Mouse (Mus musculus): ENCODE measurements at regions not wholly inside any gene's neighbourhood (a gene's known extent, or its start where the extent isn't known, plus 50 kb on each side); places are given as distances from the start of the nearest gene placed in this dataset.

DNA sequence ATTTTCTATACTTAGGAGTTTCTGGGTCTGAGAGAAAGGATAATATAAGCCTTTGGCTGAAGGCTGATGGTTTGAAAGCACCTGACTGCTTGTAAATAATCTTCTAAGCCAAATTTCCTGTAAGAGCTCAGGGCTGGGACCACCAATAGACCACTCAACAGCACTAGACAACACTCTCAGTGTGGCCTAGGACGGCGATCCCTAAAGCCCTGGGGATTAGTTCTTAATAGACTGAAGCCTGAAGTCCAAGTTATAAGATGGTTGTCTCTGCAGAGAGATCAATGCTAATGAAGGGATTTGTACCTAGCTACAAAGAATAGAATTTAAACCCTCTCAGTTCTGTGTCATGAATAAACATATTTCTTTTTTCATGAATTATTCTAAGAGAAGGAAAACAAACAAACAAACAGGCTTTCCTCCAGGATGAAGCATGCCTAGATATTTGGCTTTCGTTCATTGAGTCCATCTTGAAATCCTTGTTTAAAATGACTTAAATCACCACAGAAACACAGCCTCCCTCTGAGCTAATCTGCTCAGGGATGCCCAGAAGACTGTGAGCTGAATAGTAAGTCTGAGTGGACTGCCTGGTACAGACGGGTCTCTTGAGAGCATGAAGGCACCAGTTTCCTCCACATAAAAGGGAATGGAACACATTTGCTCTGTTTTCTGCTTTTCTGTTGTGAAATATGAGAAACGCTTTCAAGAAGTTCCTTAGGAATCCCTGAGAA, 892.3 kb downstream of the Gsdmc2 start:
- Histone ChIP-seq H3K4me2 (no peak overlapping the region), H3K27ac (peak overlapping the region; percentile 76; the same call in 1 of the 2 replicates), H3K4me1 (no peaks in the 10 kb centered on the region), H3K4me3 (replicated peaks) (no peak overlapping the region), H3K9ac (no peak overlapping the region), H3K27me3 (replicated peaks) (no peaks in the 10 kb centered on the region), H3K9me3 (no peaks in the 10 kb centered on the region), H3K36me3 (no peaks in the 10 kb centered on the region)
- 52% methylated on average over 5 of the region's 5 CpGs for WGBS
- no peak for ATAC-seq (ENCODE audit: insufficient read depth, low FRiP score, low read depth)

DNA sequence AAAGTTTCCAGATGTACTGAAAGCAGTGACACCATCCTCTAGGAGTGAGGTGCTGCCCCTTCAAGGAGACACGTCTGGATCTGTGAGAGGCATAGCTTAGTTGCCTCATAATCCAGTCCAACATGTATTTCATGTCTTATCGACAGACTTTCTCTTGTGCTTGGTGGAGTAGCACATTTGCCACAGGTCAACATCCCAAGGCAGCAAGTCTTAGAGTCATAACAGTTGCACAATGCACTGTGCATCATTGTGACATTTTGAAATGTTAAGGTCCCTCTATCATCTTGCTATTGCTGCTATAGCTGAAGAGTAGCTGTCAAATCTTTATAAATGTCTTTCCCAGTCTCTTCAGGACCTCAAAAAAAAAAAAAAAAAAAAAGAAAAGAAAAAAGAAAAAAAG, 905.6 kb downstream of the Gsdmc2 start:
- 62% methylated on average over 2 of the region's 2 CpGs for WGBS
- Histone ChIP-seq H3K4me1 (peaks cover 3% of the 10 kb centered on the region; the same call in 1 of the 2 replicates), H3K27ac (no peak overlapping the region), H3K36me3 (no peaks in the 10 kb centered on the region), H3K4me3 (replicated peaks) (no peak overlapping the region), H3K9ac (no peak overlapping the region), H3K4me2 (no peak overlapping the region), H3K9me3 (no peaks in the 10 kb centered on the region), H3K27me3 (replicated peaks) (no peaks in the 10 kb centered on the region)
- ATAC-seq (ENCODE audit: insufficient read depth, low FRiP score, low read depth) = no peak

DNA sequence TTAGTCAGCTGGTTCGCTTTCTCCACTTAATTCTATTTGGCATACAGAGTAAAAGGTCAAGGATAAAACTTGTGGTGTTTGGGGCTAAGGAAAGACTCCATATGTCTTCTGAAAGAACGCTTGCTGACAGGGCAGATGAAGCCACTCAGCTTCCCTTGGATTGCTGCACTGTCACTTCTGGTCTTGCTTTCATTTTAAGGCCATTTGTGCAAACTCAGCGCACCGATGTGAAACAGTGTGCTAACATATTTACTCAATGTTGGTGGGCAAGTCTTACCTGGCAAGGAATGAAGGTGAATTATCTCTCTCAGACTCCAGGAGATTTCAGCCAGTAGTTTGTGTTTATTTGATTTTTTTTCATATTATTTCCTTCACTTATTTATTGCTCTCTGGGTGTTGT, 907.2 kb downstream of the Gsdmc2 start:
- Histone ChIP-seq H3K9me3 (no peaks in the 10 kb centered on the region), H3K4me1 (peaks cover 3% of the 10 kb centered on the region; the same call in 1 of the 2 replicates), H3K9ac (no peak overlapping the region), H3K4me3 (replicated peaks) (no peak overlapping the region), H3K36me3 (no peaks in the 10 kb centered on the region), H3K27ac (no peak overlapping the region), H3K4me2 (no peak overlapping the region), H3K27me3 (replicated peaks) (no peaks in the 10 kb centered on the region)
- ATAC-seq (ENCODE audit: insufficient read depth, low FRiP score, low read depth) = no peak
- 65% methylated on average over 4 of the region's 4 CpGs for WGBS

DNA sequence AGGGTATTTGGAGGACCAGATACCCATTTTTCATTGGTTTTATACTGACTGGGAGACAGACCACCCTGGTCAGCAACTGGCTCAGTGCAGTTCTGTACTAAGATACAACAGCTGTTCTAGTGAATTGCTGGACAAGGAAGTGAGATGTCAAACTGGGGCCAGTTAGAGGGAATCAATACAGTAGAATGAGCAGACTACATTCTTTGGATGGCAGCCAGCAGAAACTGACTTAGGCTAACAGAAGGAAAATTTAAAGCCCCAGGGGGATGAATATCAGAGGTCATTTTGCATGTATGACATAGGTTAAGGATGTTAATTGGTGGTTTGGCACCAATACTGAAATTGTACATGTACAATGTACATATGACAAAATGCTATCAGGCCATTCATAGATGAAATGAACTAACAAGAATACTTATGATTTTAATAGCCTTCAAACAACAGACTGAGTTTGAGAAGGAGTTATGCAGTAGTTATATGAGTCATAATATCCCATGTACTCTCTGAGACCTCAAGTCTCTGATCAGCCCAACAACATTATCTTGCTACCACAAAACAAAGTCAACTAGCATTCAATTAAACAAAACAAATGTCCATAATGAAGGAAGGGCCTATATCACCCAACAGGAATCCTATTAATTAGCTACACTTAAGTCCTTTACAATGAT, 910.3 kb downstream of the Gsdmc2 start:
- ATAC-seq (ENCODE audit: insufficient read depth, low FRiP score, low read depth) = peak; percentile 73; the same call in 1 of the 2 replicates
- H3K27me3 ChIP-seq (replicated peaks) = no peaks in the 10 kb centered on the region

DNA sequence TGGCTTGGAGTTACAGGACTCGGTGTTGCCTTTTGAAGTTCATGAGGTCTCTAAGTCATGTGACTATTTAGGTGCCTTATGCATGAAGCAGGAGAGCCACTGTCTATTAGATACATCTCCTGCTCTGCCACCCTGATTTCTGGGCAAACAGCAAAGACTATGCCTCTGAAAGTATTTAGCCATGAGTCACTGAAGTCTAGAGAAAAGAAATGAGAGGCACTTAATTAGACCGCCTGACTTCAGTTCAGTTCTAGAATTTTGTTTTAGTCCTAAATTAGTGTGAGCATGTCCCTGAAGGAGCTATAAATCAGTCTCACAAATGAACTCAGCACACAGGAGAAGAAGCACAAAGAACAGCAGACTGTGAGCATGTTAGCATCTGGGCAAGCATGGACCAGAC, 924.5 kb downstream of the Gsdmc2 start:
- no peaks in the 10 kb centered on the region for H3K4me1 ChIP-seq
- no peak for ATAC-seq (ENCODE audit: insufficient read depth, low FRiP score, low read depth)
- WGBS = 73% methylated on average over 2 of the region's 2 CpGs

More for the DNA sequence above, 910.3 kb downstream of the Gsdmc2 start:
- Histone ChIP-seq H3K36me3 (no peaks in the 10 kb centered on the region), H3K4me3 (replicated peaks) (no peak overlapping the region), H3K4me1 (peaks cover 3% of the 10 kb centered on the region; the same call in 1 of the 2 replicates), H3K4me2 (no peak overlapping the region), H3K9me3 (no peaks in the 10 kb centered on the region), H3K27ac (peak overlapping the region; percentile 41; the same call in 1 of the 2 replicates), H3K9ac (no peak overlapping the region)

DNA sequence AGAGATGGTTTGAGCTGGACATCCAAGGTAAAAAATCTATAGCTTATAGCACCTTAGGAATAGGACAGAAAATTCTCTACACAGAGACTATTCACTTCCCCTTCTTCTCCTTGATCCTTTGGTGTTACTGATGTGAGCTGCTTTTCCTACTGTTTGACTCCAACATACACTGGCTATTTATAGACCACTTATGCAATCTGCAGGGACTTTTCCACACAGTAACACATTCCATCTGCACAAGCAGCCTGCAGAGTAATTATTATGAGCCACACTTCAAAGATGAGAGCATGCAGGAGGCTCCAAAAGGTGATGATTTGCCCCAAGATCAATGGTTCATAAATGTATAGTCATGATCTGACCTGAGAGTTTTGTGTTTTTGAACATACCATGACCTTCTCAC, 925.7 kb downstream of the Gsdmc2 start:
- no peaks in the 10 kb centered on the region for H3K4me1 ChIP-seq
- H3K4me3 ChIP-seq (replicated peaks) = no peak overlapping the region
- H3K27ac ChIP-seq = no peak overlapping the region
- H3K9ac ChIP-seq = no peak overlapping the region
- no peaks in the 10 kb centered on the region for H3K27me3 ChIP-seq (replicated peaks)
- H3K36me3 ChIP-seq = no peaks in the 10 kb centered on the region
- ATAC-seq (ENCODE audit: insufficient read depth, low FRiP score, low read depth) = no peak
- H3K9me3 ChIP-seq = no peaks in the 10 kb centered on the region
- no peak overlapping the region for H3K4me2 ChIP-seq

More for the DNA sequence above, 924.5 kb downstream of the Gsdmc2 start:
- Histone ChIP-seq H3K4me2 (no peak overlapping the region), H3K27me3 (replicated peaks) (no peaks in the 10 kb centered on the region), H3K4me3 (replicated peaks) (no peak overlapping the region), H3K27ac (no peak overlapping the region), H3K36me3 (no peaks in the 10 kb centered on the region), H3K9ac (no peak overlapping the region), H3K9me3 (no peaks in the 10 kb centered on the region)

DNA sequence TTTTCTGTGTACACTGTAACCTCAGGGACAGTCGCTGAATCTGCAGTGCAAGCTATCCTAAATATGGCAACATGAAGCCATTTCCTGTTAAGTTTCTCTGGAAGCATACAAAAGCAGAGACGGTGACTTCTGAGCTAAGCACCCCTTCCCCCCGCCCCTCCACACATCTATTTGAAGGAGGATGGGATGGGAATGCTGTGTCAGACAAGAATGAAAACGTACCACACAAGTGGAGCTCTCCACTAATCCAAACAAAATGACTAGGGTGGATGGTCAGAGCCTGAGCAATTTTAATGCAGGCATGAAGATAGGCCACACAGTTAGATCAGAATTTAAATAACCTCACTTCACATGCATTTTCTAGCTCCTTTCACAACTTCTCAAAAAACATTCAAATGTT, 936.6 kb downstream of the Gsdmc2 start:
- no peaks in the 10 kb centered on the region for H3K9me3 ChIP-seq
- 0 out of 2 replicates have a peak, but pooled peaks cover 3% of the 10 kb centered on the region for H3K4me1 ChIP-seq
- no peak for ATAC-seq (ENCODE audit: insufficient read depth, low FRiP score, low read depth)
- H3K36me3 ChIP-seq = no peaks in the 10 kb centered on the region
- 23% methylated on average over 4 of the region's 4 CpGs for WGBS
- no peak overlapping the region for H3K9ac ChIP-seq
- no peak overlapping the region for H3K4me3 ChIP-seq (replicated peaks)
- peak overlapping the region; percentile 41 for H3K27ac ChIP-seq
- no peaks in the 10 kb centered on the region for H3K27me3 ChIP-seq (replicated peaks)
- no peak overlapping the region for H3K4me2 ChIP-seq

DNA sequence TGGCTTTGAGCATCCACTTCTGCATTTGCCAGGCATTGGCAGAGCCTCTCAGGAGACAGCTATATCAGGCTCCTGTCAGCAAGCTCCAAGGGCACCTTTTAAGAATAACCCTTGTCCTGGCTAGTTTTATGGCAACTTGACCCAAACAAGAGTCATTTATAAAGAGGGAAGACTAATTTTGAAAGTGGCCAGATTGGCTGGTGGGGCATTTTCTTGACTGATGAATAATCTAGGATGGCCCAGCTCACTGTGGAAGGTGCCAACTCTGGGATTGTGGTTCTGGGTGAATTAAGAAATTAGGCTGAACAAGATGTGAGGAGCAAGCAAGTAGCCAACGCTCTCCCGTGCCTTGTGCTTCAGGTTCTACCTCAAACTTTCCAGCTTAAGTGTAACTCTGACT, 937.8 kb downstream of the Gsdmc2 start:
- no peak for ATAC-seq (ENCODE audit: insufficient read depth, low FRiP score, low read depth)
- no peaks in the 10 kb centered on the region for H3K36me3 ChIP-seq
- no peaks in the 10 kb centered on the region for H3K9me3 ChIP-seq
- no peak overlapping the region for H3K27ac ChIP-seq
- H3K4me2 ChIP-seq = no peak overlapping the region
- H3K27me3 ChIP-seq (replicated peaks) = no peaks in the 10 kb centered on the region
- no peak overlapping the region for H3K9ac ChIP-seq
- WGBS = 91% methylated on average over 2 of the region's 2 CpGs
- no peak overlapping the region for H3K4me3 ChIP-seq (replicated peaks)
- 0 out of 2 replicates have a peak, but pooled peaks cover 3% of the 10 kb centered on the region for H3K4me1 ChIP-seq

DNA sequence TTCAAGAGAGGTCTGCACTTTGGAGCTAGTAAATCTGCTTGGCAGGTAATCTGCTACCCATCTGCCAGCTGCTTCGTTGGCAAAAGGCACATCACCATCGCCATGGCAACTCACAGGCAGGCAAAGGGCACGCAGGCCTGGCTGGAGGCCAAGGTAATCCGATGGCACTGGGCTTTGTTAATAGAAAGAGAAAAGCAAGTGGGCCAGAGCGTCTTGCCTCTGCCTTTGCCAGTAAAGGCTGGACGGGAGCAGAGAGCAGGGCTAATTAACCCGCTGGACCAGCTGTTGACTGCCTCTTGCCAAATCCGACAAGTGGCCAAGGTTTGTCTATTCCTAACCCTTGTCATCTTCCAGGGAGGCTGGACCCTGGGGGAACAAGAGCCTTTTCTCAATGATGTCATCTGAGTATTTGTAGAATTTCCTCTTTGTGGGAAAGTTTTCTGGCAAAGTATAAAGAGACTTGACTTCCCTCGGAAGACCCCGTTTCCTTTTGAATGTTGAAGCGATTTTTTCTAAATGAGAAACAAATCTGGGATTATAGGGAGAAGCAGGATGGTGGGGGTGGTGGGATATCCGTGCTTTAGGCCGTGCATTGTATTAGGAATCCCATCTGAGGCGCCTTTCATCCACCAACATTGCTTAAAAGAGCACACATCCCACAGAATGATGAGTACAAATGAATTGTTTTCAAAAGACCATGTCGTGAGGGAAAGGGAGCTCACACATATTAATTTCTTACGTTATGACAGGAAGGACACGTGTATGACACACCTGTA, 941.7 kb downstream of the Gsdmc2 start:
- peak; percentile 82; the same call in 1 of the 2 replicates for ATAC-seq (ENCODE audit: insufficient read depth, low FRiP score, low read depth)
- no peak overlapping the region for H3K4me3 ChIP-seq (replicated peaks)
- 39% methylated on average over 17 of the region's 17 CpGs for WGBS
- no peaks in the 10 kb centered on the region for H3K36me3 ChIP-seq
- no peak overlapping the region for H3K27ac ChIP-seq
- no peak overlapping the region for H3K9ac ChIP-seq
- H3K4me1 ChIP-seq = 0 out of 2 replicates have a peak, but pooled peaks cover 2% of the 10 kb centered on the region
- no peak overlapping the region for H3K4me2 ChIP-seq
- no peaks in the 10 kb centered on the region for H3K27me3 ChIP-seq (replicated peaks)
- H3K9me3 ChIP-seq = no peaks in the 10 kb centered on the region

DNA sequence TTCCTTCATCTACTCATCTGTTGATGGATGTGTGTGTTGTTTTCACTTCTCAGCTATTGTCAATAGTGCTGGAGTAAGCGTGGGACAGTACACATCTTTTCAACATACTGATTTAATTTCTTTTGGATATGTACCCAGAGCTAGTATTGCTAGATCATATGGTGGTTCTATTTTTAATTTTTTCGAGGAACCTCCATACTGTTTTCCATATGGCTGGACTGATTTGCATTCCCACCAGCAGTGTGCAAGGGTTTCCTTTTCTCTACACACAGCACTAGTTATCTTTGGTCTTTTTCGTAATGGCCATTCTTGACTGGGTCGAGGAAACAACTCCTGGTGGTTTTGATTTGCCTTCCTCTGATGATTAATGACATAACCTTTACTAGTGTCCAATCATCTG, 943.0 kb downstream of the Gsdmc2 start:
- no peak for ATAC-seq (ENCODE audit: insufficient read depth, low FRiP score, low read depth)
- H3K4me3 ChIP-seq (replicated peaks) = no peak overlapping the region
- 83% methylated on average over 4 of the region's 4 CpGs for WGBS
- no peak overlapping the region for H3K4me2 ChIP-seq
- H3K9ac ChIP-seq = no peak overlapping the region
- H3K4me1 ChIP-seq = no peaks in the 10 kb centered on the region
- no peaks in the 10 kb centered on the region for H3K9me3 ChIP-seq
- no peaks in the 10 kb centered on the region for H3K27me3 ChIP-seq (replicated peaks)
- H3K36me3 ChIP-seq = no peaks in the 10 kb centered on the region
- no peak overlapping the region for H3K27ac ChIP-seq

DNA sequence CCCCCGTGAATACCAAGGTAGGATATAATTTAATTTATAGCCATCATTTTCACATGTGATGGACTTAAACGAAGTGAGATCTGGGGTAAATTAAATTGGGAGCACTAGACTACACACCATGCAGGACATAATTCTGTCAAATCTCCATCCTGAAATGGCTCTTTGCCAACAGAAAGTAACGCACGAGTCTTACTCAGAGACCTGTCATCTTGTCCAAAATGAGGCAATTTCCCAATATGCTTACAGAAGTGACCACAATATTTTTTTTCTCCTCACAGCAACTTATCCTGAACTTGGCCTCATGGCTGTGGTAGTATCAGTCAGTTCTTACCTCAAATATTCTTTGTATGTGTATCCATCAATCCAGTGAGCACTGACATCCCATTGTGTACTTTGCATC, 955.2 kb downstream of the Gsdmc2 start:
- ATAC-seq (ENCODE audit: insufficient read depth, low FRiP score, low read depth) = no peak
- H3K9me3 ChIP-seq = no peaks in the 10 kb centered on the region
- H3K4me1 ChIP-seq = no peaks in the 10 kb centered on the region
- H3K36me3 ChIP-seq = no peaks in the 10 kb centered on the region
- no peak overlapping the region for H3K9ac ChIP-seq
- WGBS = 63% methylated on average over 4 of the region's 4 CpGs
- no peak overlapping the region for H3K4me3 ChIP-seq (replicated peaks)
- no peak overlapping the region for H3K27ac ChIP-seq
- no peak overlapping the region for H3K4me2 ChIP-seq
- H3K27me3 ChIP-seq (replicated peaks) = no peaks in the 10 kb centered on the region

DNA sequence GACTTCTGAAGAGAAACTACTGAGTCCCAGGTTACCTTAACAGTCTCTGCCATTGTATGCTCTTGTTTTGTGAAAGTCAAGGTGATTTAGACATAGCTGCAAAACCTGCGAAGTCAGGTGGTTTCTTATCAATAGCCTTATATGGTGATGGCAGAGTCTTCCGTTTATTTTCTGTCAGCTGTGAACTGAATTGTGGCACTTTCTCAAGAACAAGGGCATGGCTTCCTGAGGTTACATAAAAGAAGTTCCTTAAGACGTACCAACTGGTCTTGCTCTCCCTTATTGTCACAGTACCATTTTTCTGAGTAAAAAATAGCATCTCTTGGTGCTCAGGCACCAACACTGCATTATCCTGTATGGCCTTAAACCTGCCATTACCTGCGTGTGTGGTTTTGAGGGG, 959.6 kb downstream of the Gsdmc2 start:
- no peaks in the 10 kb centered on the region for H3K27me3 ChIP-seq (replicated peaks)
- H3K4me1 ChIP-seq = no peaks in the 10 kb centered on the region
- H3K27ac ChIP-seq = no peak overlapping the region
- H3K9me3 ChIP-seq = no peaks in the 10 kb centered on the region
- H3K36me3 ChIP-seq = no peaks in the 10 kb centered on the region
- ATAC-seq (ENCODE audit: insufficient read depth, low FRiP score, low read depth) = no peak
- H3K9ac ChIP-seq = no peak overlapping the region
- H3K4me3 ChIP-seq (replicated peaks) = no peak overlapping the region
- 73% methylated on average over 4 of the region's 4 CpGs for WGBS
- H3K4me2 ChIP-seq = no peak overlapping the region
